Mouse (Mus musculus) cerebellum, postnatal 4 days (tissue): ENCODE measurements at regions not wholly inside any gene's neighbourhood (a gene's known extent, or its start where the extent isn't known, plus 50 kb on each side); places are given as distances from the start of the nearest gene placed in this dataset.
A peak's percentile ranks its signal among the peaks of the same experiment; 100 is the strongest.

ENCODE experiments used
- DNase-seq, 2 experiments: peaks; one replicate each; pipeline ENCODE4 v3.0.0; 2022; ENCODE audit warnings: low spot score in 2 of 2, mixed read lengths in 1 of 2

DNA sequence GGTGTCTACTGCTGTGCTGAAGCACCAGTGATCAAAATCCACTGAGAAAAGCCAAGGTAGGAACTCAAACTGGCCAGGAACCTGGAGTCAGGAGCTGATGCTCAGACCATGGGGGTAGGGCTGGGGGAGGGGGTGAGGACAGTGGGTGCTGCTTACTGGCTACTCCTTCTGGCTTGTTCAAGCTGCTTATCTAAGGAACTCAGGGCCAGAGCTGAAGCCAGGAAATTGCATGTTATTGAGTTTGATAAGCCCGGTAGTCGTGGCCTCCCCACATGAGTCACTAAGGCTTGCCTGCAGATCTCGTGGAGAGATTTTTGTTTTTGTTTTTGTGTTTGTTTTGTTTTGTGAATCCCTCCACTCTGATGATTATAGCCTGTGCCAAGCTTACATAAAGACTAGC, 65.9 kb downstream of the Tmem215 start:
- no peak for DNase-seq

DNA sequence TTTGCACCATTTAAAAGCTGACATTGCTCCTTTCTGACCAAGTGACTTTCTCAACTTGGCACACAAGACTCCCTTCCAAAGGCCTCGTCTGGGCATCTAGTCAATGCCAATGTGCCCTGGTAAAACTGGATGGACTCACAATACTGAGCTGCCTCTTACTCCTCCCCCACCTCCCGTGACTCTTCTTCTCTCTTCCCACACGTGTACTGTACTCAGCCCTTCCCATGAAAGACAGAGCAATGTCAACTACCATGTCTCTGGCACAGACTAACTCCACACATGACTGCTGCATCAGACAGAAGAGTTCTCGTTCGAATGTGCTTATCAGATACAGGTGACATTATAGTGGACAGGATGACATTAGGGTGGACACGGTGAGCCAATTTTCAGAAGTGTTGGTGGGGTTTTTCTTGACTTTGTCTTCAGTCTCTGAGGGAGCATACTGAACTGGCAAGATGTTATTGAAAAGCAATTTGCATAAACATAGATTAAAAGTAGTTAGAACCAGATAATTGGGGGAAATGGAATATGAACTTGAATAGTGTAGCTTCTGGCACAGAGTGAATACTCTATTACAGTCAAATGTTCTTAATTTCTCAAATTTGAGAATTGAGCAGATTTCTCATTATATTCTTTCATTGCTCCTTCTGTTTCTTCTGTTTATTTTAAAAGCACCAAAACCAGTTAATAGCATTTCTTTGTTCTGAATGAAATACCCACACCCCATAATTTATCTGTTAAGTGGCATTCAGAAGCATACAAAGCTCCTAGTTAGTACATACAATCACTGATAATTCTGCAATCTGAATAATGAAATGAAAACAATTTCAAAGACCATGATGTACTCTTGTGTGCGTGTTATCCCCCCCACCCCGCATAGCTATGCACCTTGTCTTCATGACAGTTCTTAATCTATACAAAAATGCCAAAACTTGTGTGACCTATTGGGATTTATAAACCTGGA, 71.4 kb downstream of the Tmem215 start:
- no peak for DNase-seq

DNA sequence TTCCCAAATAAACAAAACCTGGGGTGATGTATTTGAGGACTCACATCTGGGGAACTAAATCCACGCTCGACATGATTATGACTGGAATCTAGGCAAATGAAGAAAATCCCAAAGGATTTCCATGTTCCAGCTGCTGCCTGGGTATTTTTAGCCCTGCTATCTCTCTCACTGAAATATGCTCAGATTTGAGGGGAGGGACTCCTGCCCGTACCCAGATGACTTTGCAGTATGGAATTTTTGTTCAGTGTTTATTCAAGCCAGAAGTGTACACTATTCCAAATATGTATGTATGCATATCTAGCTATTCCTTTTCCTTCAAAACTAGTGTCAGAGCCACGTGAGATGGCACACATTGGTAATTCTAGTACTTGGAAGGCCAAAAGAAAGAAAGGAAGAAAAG, 72.1 kb downstream of the Tmem215 start:
- DNase-seq: no peak

DNA sequence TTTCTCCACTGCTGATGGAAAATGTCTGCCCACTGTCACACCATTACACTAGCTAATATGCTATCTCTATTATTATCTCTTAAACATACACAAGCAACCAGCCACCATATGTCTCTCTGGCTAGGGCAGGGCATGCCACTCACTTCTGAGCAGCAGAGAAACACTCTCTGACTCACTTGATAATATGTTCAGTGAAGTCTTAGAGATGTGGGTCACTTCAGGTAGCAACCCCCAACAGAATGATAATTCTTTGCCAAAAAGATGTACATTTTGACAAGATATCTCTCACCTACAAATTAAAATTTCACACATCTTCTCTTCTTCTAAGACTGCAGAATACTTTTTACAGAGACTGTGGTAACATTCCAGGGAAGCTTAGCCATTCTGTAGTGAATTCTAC, 72.8 kb downstream of the Tmem215 start:
- DNase-seq: no peak

DNA sequence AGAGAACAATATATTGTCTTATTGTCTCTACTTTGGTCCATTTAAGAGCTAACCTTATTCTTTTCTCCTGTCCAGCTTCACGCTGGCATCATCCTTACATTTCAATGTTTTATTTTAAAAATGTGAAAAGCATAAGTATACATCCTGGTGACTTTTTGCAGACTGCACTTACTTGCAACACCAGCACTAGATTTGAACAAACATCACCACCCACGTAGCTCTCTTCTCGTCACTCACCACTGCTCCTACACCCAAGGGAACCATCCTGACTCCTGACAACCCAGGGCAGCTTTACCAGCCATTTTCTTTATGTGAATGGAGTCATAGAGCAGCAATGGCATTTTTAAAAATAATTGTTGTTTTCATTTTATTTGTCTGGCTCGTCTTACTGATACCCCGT, 73.7 kb downstream of the Tmem215 start:
- no peak for DNase-seq

DNA sequence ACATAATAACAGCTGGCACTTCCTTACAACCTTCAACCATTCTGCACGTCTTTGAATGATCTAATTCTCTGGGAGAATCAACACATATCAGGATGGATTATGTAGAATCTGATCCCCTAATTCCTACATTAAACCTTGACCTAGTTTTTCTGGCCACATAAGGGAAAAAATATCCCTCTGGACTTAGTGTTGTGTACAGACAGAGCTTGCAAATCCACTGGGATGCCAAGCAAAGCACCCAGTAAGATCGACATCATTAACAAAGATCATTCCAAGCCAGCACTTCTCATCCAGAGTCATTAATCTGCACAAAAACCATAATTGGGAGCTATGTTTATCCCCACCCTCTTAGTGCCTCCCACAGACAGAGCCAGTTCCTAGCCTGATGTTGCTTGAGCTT, 87.8 kb downstream of the Tmem215 start:
- no peak for DNase-seq

DNA sequence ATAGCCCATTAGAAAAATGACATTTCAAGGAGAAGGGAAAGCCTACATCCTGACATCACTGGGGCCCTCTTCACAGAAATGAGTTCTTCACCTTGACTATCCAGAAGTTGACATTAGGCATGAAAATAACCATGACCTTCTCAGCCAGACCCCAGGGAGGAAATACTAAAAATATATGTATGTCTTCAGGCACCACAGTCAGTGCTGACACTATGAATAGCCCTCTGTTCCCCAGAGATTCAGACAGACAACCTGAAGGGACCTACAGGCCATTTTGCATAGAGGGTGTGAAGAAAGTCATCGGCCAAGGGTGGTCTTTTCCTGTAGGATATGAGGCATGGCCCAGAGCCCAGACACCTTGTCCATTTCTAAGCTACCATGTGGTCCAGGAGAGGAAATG, 101.3 kb downstream of the Tmem215 start:
- DNase-seq: no peak

DNA sequence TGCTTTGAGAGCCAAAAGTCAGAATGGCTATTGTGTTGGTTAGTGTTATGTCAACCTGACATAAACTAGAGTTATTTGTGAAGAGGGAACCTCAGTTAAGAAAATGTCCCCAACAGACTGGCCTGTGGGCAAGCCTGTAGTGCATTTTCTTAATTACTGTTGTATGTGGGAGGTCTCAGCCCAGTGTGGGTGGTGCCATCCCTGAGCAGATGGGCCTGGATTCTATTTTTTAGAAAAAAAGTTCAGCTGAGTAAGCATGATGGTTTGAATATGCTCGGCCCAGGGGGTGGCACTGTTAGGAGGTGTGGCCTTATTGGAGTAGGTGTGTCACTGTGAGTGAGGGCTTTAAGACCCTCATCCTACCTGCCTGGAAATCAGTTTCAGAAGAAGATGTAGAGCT, 104.0 kb downstream of the Tmem215 start:
- DNase-seq: no peak

DNA sequence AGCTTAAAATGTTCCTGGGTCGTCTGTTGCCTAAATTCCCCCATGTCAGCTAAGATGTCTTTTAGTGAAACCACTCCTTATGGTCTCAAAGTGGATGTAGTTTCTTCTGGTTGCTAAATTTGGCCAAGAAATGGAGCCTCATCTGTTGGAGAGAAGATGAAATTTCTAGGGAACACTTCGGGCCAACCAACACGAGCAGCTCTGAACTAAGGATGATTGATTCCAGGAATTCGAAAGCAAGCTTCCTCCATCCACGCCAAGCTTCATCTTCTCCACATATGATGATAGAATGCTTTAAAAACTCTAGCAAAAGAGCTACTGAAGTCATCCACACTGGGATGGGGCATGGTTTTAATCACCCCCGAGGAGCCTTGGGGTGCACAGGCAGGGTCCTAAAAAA, 112.5 kb downstream of the Tmem215 start:
- no peak for DNase-seq

DNA sequence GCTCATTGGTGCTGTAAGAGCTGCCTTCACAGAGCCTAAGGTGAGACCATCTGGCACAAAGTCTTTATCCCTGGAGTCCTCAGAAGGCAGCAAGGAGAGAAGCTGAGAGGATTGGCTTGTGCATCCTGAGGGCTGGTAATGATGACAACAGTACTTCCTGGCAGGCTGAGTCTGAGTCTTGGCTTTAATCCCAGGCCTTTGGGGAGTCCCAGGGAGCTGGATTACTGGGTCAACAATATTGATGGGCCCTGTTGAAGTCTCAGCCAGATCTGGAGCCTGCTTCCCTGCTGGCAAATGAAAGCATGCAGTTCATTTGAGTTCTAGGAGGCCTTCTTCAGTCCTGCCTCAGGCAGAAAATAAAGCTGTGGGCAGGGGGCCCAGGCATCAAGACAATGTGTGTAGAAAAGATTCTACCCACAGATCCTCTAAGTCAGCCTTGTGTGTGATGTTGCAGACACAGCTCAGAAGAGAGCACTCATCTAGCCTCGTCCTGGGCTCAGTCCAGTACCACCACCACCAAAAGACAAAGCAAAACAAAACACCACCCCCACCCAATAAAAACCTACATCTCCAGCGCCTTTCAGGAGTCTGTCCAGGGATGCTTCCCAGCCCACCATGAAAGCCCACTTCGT, 113.1 kb downstream of the Tmem215 start:
- DNase-seq: peak in 1 of 2 experiments; percentile 7

DNA sequence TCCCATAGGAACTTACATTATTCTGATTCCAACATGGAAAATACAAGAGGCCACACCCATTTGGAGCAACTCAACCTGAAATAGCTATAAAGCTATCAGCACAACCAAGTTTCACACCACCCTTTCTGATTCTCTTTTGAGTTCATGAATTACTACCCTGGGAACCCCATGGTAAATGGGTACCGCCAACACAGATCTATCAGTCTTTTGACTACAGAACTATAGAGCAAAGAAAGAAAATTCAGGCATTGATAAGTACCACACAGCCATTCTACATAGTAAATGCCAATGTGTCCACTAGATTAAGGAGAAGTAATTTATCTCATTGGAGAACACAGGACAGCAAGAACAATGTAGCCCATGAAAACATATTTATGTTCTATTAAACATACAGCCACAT, 114.1 kb downstream of the Tmem215 start:
- DNase-seq: no peak

DNA sequence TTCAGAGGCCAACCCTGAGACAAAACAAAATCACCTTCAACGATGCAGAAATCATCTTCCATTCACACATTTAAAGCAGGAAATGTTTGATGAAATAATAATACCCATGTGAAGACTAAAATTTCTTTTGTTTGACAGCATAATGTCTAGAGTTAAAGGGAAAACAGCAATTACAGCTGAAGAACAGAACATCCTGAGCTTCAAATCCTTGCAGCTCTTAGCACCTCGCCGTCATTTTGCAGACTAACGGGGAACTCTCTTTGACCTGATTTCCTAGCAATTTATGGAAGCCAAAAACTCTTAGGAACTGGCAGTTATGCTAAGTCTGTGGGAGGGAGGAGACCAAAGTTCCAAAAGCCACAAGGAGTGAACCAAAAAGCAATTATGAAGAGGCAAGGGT, 115.3 kb downstream of the Tmem215 start:
- no peak for DNase-seq

DNA sequence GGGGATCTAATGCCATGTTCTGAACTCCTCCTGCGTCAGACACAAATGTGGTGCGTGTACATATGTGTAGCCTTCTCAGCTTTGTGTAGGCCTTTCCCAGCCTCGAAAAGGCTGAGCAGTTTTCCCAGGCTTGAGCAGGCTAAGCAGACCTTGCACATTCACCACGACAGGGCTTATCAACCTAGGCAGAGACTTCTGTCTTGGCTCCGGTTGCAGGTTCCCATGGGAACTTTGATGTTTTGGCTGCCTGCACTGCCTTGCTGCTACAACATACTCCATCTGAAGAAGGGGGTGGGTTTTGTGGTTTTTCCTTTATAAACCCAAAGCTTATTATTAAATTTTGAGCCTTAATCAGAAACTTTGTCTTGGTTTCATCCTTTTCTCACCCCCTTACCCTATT, 109.2 kb downstream of the Aptx start:
- no peak for DNase-seq

DNA sequence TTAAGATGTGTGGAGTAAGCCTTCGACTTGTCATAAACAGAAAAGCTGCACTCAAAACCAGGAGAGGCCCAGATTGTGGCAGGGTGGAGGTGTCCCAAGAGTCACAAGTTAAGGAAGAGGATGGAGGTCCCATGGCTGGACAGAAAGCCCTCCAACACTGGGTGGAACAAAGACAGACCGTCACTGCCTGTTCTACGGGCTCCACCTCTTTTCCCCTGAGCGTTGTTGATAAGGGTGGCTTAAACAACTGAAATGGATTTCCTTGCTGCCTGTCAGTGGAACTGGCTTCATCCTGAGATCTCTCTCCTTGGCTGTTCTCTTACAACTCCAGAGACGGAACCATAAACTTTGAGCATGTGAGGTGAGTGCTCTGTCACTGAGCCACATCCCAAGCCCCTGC, 78.0 kb downstream of the Aptx start:
- DNase-seq: no peak

DNA sequence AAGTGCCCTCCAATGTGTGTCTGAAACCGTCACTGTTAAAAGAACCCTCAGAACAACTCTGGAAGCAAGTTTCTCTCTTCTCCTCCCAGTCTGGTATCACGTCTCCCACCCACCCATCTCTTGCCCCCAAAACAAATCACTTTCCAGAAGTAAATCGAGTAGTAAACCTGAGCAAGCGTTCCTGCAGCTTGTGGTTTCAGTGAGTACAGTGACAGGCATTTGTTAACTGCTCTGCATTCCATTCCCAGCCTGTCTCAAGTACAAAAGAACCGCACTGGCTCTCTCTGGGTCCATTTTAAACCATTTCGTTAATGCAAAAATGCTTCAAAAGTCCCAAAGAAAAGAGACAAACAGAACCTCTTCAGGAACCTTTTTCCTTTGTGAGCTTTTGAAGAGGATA, 77.1 kb downstream of the Aptx start:
- no peak for DNase-seq
